Mouse (Mus musculus) retina, adult 2 months (tissue): ENCODE results near the gene Pars2.

Source experiments
- DNase-seq: peaks from one replicate; pipeline ENCODE4 v3.0.0-alpha.2; 2012; ENCODE audit warnings: low read depth, low spot score

Pars2 gene

GRCm38 (mm10) chr4:106704416-106704815, 53.5 kb downstream of the Pars2 start:
- no peak for DNase-seq
